Mouse (Mus musculus): Measurements from ENCODE around the gene Cacybp. TPM values are rescaled to one million over a fixed set of nuclear protein-coding genes. Genes with fewer than 3 reads are reported as not detected.

The Cacybp gene
- polyA plus RNA-seq, 1 experiment, result 113 TPM

- no peak for TF ChIP-seq GATA1 (IDR thresholded peaks at IDR 0.05; ENCODE audit: low read length)
Measured at GRCm38 (mm10) chr1:160176903-160177302, 35.8 kb downstream of the Cacybp start.

GRCm38 (mm10) chr1:160166600-160166999 lies 46.1 kb downstream of the Cacybp start:
- TF ChIP-seq GATA1 (IDR thresholded peaks at IDR 0.05; ENCODE audit: low read length), result no peak

- TF ChIP-seq GATA1 (IDR thresholded peaks at IDR 0.05; ENCODE audit: low read length), result no peak
Measured at GRCm38 (mm10) chr1:160158190-160158589, 54.5 kb downstream of the Cacybp start.

- TF ChIP-seq GATA1 (IDR thresholded peaks at IDR 0.05; ENCODE audit: low read length), result no peak
Measured at GRCm38 (mm10) chr1:160153480-160153879, 59.2 kb downstream of the Cacybp start, which contains the start of gene Tnn. Gene Tnn (minus strand): TSS chr1:160153580.

Other genes with a start within 250 kb of the Cacybp start
- not detected in 2 replicates for gene 4930523C07Rik, start 168.5 kb downstream of the Cacybp start, polyA plus RNA-seq (2012)
- gene Tnn, start 59.3 kb downstream of the Cacybp start, polyA plus RNA-seq (2012), result not detected in 2 replicates
- gene Mrps14, start 17.7 kb downstream of the Cacybp start, polyA plus RNA-seq (2012), result 1.2 and 1.7 TPM in 2 replicates

Data from G1E-ER4 (cell line).